Comparison of ENCODE assay signal across 8 mouse cellular contexts in genomic region chr17:29078519-29079383, GRCm38 (mm10). TPM values are rescaled to one million over a fixed set of nuclear protein-coding genes. Genes with fewer than 3 reads are reported as not detected.
DNase-seq lines count a peak whose midpoint lies in the region; ATAC-seq lines count a peak whose summit lies in the region.

No protein-coding gene starts in this region.

- 5% methylated on average over 25 of the region's 25 CpGs for WGBS in forebrain, embryonic 11.5 days
- 10% methylated on average over 25 of the region's 25 CpGs for WGBS in limb, embryonic 13.5 days
- 4% methylated on average over 25 of the region's 25 CpGs for WGBS in midbrain, embryonic 13.5 days

- H3K4me1 ChIP-seq in forebrain, embryonic 11.5 days (replicated peaks; ENCODE audit: control insufficient read depth, insufficient read depth, low read length) = peaks cover 21% of the 10 kb centered on the region
- H3K4me1 ChIP-seq in limb, embryonic 13.5 days = peaks cover 29% of the 10 kb centered on the region
- peaks cover 31% of the 10 kb centered on the region for H3K4me1 ChIP-seq in midbrain, embryonic 13.5 days (replicated peaks)

- H3K27me3 ChIP-seq in forebrain, embryonic 11.5 days (ENCODE audit: control insufficient read depth, insufficient read depth, low read length) = peaks cover 9% of the 10 kb centered on the region
- peaks cover 39% of the 10 kb centered on the region for H3K27me3 ChIP-seq in limb, embryonic 13.5 days
- peaks cover 34% of the 10 kb centered on the region for H3K27me3 ChIP-seq in midbrain, embryonic 13.5 days

- H3K27ac ChIP-seq in forebrain, embryonic 11.5 days (ENCODE audit: low read depth, low read length) = peak overlapping the region; percentile 31; the same call in 1 of the 2 replicates
- no peak overlapping the region for H3K27ac ChIP-seq in limb, embryonic 13.5 days
- 0 out of 2 replicates have a peak overlapping the region, but pooled peaks have one; percentile 30 for H3K27ac ChIP-seq in midbrain, embryonic 13.5 days

- intact Hi-C loops in heart, postnatal 25 days (cut with DNase I) = loop anchor here (2.0 kb wide), 1 partner anchor 16 kb away; no protein-coding TSS in a partner anchor

- peak; percentile 20 for ATAC-seq in activated CD4-positive, CD25-positive, alpha-beta regulatory T cell, adult 4 months
- ATAC-seq in forebrain, embryonic 11.5 days (replicated peaks; ENCODE audit: low FRiP score) = 0 out of 2 replicates have a peak, but pooled peaks have one; percentile 18
- no peak for ATAC-seq in limb, embryonic 13.5 days (ENCODE audit: low FRiP score, low read depth)
- 0 out of 2 replicates have a peak, but pooled peaks have one; percentile 34 for ATAC-seq in midbrain, embryonic 13.5 days

- H3K36me3 ChIP-seq in forebrain, embryonic 11.5 days (ENCODE audit: control insufficient read depth, insufficient read depth, low read length) = no peaks in the 10 kb centered on the region
- no peaks in the 10 kb centered on the region for H3K36me3 ChIP-seq in limb, embryonic 13.5 days
- no peaks in the 10 kb centered on the region for H3K36me3 ChIP-seq in midbrain, embryonic 13.5 days

- peak overlapping the region; percentile 12; the same call in 1 of the 2 replicates for H3K4me3 ChIP-seq in forebrain, embryonic 11.5 days (ENCODE audit: low read depth, low read length)
- H3K4me3 ChIP-seq in limb, embryonic 13.5 days = peak overlapping the region; percentile 19
- peak overlapping the region; percentile 12; the same call in 1 of the 2 replicates for H3K4me3 ChIP-seq in midbrain, embryonic 13.5 days (replicated peaks)

- 0 out of 2 replicates have a peak overlapping the region, but pooled peaks have one; percentile 12 for H3K9ac ChIP-seq in forebrain, embryonic 11.5 days (ENCODE audit: low read length)
- peak overlapping the region; percentile 20; the same call in 1 of the 2 replicates for H3K9ac ChIP-seq in limb, embryonic 13.5 days
- H3K9ac ChIP-seq in midbrain, embryonic 13.5 days (replicated peaks) = 0 out of 2 replicates have a peak overlapping the region, but pooled peaks have one; percentile 32

- H3K9me3 ChIP-seq in forebrain, embryonic 11.5 days (ENCODE audit: control insufficient read depth, low read length) = no peaks in the 10 kb centered on the region
- no peaks in the 10 kb centered on the region for H3K9me3 ChIP-seq in limb, embryonic 13.5 days
- no peaks in the 10 kb centered on the region for H3K9me3 ChIP-seq in midbrain, embryonic 13.5 days

- peak; percentile 85 for DNase-seq in layer of hippocampus, adult 9-11 months
- DNase-seq in layer of hippocampus, adult 18-20 months (ENCODE audit: low spot score in 2 of 2) = no peak
- DNase-seq in forebrain, embryonic 11.5 days (ENCODE audit: low spot score) = peak; percentile 70
- DNase-seq in heart, postnatal 25 days (ENCODE audit: low spot score) = peak; percentile 78
- DNase-seq in spleen, postnatal 4 days (ENCODE audit: low spot score in 2 of 2) = no peak

- H3K4me2 ChIP-seq in forebrain, embryonic 11.5 days (ENCODE audit: low read depth, low read length, severe bottlenecking) = peak overlapping the region; percentile 40
- peak overlapping the region; percentile 59 for H3K4me2 ChIP-seq in limb, embryonic 13.5 days (replicated peaks)
- H3K4me2 ChIP-seq in midbrain, embryonic 13.5 days (replicated peaks) = peak overlapping the region; percentile 37

RNA-seq across cellular contexts. Expression of gene Cdkn1a, which starts 12.0 kb away (rescaled TPM):
- 10 to 100 TPM; 21.3 to 24.7 TPM for total RNA-seq in layer of hippocampus, adult 18-20 months (2021)
- polyA plus RNA-seq in activated CD4-positive, CD25-positive, alpha-beta regulatory T cell, adult 4 months (2017; shearing (Covaris generic)) = 10 to 100 TPM in 1 of 2 experiments, 1 to 10 TPM in 1; 7.5 to 12.1 TPM
- polyA plus RNA-seq in forebrain, embryonic 11.5 days (2014; fragmentation: Nextera tagmentation; extraction: Ambion mirVana) = 27.3 and 33.1 TPM in 2 replicates
- 100 to 1,000 TPM in 1 of 2 experiments, 10 to 100 TPM in 1; 30.1 to 102 TPM for total RNA-seq in heart, postnatal 25 days (2021)
- polyA plus RNA-seq in limb, embryonic 13.5 days (2015; fragmentation: Nextera tagmentation; extraction: Ambion mirVana) = 91.0 and 92.1 TPM in 2 replicates
- polyA plus RNA-seq in midbrain, embryonic 13.5 days (2015; fragmentation: Nextera tagmentation; extraction: Ambion mirVana) = 47.1 and 47.4 TPM in 2 replicates

RNA-seq across cellular contexts. Expression of gene Rab44, which starts 35.2 kb away (rescaled TPM):
- not detected for total RNA-seq in layer of hippocampus, adult 18-20 months (2021)
- polyA plus RNA-seq in activated CD4-positive, CD25-positive, alpha-beta regulatory T cell, adult 4 months (2017; shearing (Covaris generic)) = not detected
- 0.08 TPM in 1 of 2 replicates, not detected in the other for polyA plus RNA-seq in forebrain, embryonic 11.5 days (2014; fragmentation: Nextera tagmentation; extraction: Ambion mirVana)
- under 1 TPM; 0.13 to 0.39 TPM for total RNA-seq in heart, postnatal 25 days (2021)
- polyA plus RNA-seq in limb, embryonic 13.5 days (2015; fragmentation: Nextera tagmentation; extraction: Ambion mirVana) = 0.34 and 0.80 TPM in 2 replicates
- polyA plus RNA-seq in midbrain, embryonic 13.5 days (2015; fragmentation: Nextera tagmentation; extraction: Ambion mirVana) = not detected in 2 replicates

RNA-seq across cellular contexts. Expression of gene Srsf3, which starts 46.3 kb away (rescaled TPM):
- total RNA-seq in layer of hippocampus, adult 18-20 months (2021) = 100 to 1,000 TPM; 136 to 144 TPM
- 100 to 1,000 TPM; 265 to 364 TPM for polyA plus RNA-seq in activated CD4-positive, CD25-positive, alpha-beta regulatory T cell, adult 4 months (2017; shearing (Covaris generic))
- 823 and 865 TPM in 2 replicates for polyA plus RNA-seq in forebrain, embryonic 11.5 days (2014; fragmentation: Nextera tagmentation; extraction: Ambion mirVana)
- 10 to 100 TPM; 68.9 to 75.4 TPM for total RNA-seq in heart, postnatal 25 days (2021)
- polyA plus RNA-seq in limb, embryonic 13.5 days (2015; fragmentation: Nextera tagmentation; extraction: Ambion mirVana) = 694 and 714 TPM in 2 replicates
- 590 and 618 TPM in 2 replicates for polyA plus RNA-seq in midbrain, embryonic 13.5 days (2015; fragmentation: Nextera tagmentation; extraction: Ambion mirVana)

Comparison
In these comparisons a context has a peak if more than half of its experiments do, and no peak if none do; other contexts are left out.
1. DNase-seq: peak in layer of hippocampus, adult 9-11 months (single experiment), forebrain, embryonic 11.5 days (single experiment) and heart, postnatal 25 days (single experiment); none in layer of hippocampus, adult 18-20 months (0 of 2) and spleen, postnatal 4 days (0 of 2).
2. Peak in every context shown above with its lines, with median percentiles within 50 percentile points of each other: H3K4me2 ChIP-seq, H3K4me3 ChIP-seq and H3K9ac ChIP-seq.